Mouse (Mus musculus) liver, adult 10 weeks (tissue): ENCODE results near the gene Dnaja3. TPM values are rescaled to one million over a fixed set of nuclear protein-coding genes. Genes with fewer than 3 reads are reported as not detected.

Source experiments
- polyA plus RNA-seq: library from polyadenylated mRNA; stranded (reverse); fragments of 350-450 nt; fragmentation: Illumina TruSeq; extraction: RNeasy Lipid Tissue Mini Kit (QIAGEN cat#74804); gene quantifications from one replicate; pipeline ENCODE4 v1.2.3, GENCODE M21; 2014; ENCODE audit warnings: low read depth, low replicate concordance

Dnaja3 gene
- 45.1 TPM for polyA plus RNA-seq

DNA sequence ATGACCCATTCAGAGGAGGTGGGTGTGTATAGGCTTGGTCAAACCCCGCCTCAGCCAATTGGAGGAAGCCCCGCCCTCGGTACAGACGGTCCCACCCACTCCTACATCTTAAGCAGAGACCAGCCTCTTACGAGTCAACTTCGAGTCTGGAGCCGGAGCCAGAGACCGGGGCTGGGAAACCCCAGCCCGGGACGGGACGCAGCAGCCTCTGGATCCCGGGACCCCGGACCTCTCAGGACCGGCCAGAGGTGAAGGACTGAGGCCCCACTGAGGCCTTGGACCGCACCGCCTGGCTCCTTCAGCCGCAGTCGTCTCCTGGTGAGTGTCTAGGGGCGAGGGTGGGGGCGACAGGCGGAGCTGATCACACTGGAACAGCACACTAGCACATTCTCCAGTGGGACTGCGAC, at the start of gene Dnaja3, which contains the start of gene Vasn:
Gene Dnaja3 (plus strand): TSS at position 159 of the 407 bp plus-strand sequence.
Gene Vasn (plus strand): TSS at position 111 of the 407 bp plus-strand sequence.

DNA sequence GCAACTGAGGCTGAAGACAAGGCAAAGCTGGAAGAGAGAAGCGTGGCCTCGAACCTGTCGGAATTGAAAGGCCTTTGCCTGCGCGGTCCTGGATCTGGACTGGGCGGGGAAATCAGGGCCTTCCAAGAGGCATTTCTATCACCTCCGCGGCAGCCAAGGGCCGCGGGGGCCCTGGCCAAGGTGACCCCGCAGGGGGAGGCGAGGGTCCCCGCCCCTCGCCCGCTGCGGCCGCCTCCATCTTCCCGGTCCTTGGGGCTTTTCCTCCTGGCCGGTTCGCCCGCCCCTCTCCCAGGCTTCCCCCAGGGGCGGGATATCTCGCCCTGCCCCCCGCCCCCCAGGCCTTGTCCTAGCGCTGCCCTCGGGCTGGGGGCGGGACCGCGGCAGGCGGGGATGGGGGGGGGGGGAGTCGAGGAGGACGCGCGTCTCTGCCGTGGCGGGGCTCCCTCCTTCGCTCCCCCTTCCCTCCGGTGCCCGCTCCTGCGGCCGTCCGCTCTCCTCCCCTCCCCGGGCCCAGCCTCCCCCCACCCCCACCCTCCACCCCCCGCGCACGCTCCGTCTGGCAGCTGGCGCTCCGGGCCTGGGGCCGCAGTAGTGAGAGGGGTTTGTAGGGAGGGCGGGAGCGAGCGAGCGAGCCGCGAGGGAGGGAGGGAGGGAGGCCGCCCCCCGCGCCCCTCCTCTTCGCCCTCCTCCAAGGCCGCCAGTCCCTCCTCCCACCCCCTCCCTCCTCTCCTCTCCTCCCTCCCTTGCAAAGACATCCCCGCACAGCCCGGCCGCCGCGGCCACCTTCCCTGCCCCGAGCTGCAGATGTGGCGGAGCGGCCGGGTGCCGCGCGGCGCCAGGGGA, 45.6 kb upstream of the Dnaja3 start, which contains the start of gene Glis2:
Gene Glis2 (plus strand): TSS at position 743 of the 843 bp plus-strand sequence.

DNA sequence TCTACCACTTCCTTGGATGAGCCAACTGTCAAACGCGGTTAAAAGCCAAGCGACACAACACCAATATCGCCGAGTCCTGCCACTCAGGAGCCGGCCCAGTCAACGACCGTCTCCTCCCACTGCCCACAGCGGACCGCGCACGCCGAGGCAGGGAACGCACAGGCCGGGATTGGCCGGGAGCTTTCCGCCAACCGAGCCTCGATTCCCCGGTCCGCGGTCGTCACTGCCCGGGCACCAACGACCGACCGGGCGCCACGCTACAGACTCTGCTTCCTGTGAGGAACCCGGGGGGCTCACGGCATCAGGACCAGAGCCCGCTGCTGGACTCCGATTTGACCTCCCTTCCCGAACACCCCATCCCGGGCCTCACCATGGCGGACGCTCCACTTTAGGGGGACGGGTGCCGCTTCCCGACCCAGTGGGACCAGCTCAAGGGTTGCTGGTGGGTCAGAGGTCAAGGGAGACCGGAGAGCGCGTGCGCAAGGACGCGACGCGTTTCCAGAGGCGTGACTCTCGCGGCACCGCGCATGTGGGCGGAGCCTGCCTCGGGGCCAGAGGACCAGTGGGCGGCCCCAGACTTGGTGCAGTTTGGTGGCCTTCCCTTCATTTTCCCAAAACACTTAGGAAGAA, 15.2 kb upstream of the Dnaja3 start, which contains the start of gene Pam16:
Gene Pam16 (minus strand): TSS at position 508 of the 630 bp plus-strand sequence.

DNA sequence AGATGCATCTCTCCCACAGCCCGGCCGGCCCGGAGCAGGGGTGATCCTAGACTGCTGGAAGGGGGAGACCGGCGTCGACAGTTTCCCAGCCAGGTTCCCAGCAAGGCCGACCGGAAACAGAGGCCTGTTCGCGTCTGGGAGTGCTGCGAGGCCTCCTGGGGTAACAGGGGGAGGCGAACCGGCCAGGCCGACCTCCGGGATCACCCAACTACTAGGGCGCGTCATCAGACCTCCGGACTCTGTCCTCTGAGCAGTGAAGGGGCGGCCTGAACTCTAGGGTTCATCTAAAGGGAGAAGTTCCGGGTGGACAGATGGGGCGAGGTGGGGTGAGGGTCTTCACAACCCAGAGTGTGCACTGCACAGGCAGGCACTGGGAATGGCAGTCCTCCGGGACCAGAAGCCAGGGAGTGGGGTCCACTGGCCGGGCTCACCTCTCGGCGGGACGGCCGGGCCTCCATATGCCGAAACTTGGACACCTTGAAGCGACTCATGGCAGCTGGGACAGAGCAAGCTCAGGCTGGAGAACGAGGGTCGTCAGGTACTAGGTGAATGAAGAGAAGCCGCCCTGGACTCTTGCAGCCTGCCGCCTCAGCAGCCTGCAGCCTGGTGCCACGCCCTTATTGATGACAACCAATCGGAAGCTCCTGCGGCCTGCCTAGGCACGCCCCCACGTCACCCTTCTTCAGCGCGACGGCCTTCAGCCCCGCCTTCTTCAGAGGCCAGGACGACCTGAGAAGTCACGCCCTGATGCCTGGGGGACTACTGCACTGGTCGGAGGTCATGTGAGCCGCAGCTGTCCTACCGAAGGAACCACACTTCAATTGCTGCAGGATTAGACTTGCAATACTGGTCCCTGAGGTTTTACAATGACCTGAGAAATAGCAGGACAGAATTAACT, 39.6 kb downstream of the Dnaja3 start, which contains the start of gene Coro7:
Gene Coro7 (minus strand): TSS at position 657 of the 898 bp plus-strand sequence.

DNA sequence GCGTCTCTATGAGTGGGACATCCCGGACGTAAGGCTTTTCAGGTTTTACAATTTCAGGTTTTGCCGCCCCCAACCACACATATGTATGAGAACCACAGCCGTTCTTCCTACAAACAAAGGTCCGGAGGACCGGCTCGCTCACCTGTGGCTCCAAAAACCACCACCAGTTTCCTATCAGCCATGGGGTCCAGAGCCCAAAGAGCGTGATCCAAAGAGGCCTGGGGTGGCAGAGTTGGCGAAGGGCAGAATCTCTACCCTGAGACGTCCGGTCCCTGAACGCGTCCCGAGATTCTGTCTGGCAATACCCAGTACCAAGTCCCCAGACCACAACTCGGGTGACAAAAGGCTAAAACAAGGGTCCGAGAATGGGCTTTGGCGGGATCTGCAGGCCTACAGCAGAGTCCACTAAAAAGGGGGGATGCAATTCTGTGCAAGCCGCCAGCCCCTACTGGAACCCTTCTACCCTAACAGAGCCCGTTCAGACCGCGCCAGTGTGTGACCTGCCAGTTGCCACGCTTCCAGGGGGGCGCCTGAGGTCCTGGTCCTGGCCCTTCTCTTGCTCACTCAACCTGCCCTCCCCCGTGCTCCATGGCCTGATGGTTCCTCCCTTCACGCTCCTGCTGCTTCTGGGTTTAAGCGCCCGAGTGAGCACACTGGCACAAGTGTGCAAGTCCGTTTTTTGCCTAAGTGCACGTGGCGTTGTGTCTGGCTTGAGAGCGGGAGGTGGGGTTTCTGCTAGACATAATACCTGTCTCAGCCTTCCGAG, 79.1 kb downstream of the Dnaja3 start, which contains the start of gene Nmral1:
Gene Nmral1 (minus strand): TSS at position 604 of the 766 bp plus-strand sequence.

DNA sequence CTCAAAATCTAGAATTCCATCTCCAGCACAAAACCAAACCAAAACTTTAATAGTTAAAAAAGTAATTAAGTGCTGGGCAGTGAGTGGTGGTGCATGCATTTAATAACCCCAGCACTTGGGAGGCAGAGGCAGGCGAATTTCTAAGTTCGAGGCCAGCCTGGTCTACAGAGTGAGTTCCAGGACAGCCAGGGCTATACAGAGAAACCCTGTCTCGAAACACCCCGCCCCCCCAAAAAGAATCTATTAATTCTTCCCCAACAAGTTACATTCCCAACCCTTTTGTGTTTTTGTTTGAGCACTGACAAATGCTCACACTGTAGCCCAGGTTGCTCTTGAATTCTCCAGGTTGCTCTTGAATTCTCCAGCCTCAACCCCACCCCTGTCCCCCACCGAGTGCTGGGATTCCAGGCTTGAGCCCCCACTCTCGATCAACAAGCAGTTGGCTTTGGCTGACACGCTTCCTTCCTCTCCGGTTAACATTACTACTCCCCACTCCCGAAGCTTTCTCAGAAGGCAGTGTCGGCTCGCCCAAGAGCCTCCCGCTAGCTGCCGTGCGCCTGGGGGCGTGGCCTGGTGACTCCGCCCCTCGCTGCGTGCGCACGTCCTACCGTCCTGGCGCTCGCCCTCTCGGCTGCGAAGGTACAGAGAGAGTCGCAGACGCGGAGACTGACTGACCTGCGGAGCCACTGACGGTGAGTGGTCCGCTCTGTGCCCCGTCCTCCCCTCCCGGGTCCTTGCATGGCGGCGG, 86.2 kb downstream of the Dnaja3 start, which contains the start of gene Hmox2:
Gene Hmox2 (plus strand): TSS at position 582 of the 748 bp plus-strand sequence.

Other genes starting within 250 kb of the Dnaja3 start
- 1.8 TPM for gene Adcy9, start 219.5 kb upstream of the Dnaja3 start, polyA plus RNA-seq
- gene Srl, start 98.2 kb upstream of the Dnaja3 start, polyA plus RNA-seq, result 0.69 TPM
- 1.2 TPM for gene Tfap4, start 80.1 kb upstream of the Dnaja3 start, polyA plus RNA-seq
- gene Glis2, start 45.3 kb upstream of the Dnaja3 start, polyA plus RNA-seq, result 0.13 TPM
- 13.7 TPM for gene Pam16, start 15.0 kb upstream of the Dnaja3 start, polyA plus RNA-seq
- gene Vasn, start within 50 bp of the Dnaja3 start, polyA plus RNA-seq, result 0.56 TPM
- 1.8 TPM for gene Coro7, start 39.8 kb downstream of the Dnaja3 start, polyA plus RNA-seq
- 1.2 TPM for gene Nmral1, start 79.4 kb downstream of the Dnaja3 start, polyA plus RNA-seq
- gene Hmox2, start 86.4 kb downstream of the Dnaja3 start, polyA plus RNA-seq, result 49.5 TPM
- gene Cdip1, start 150.3 kb downstream of the Dnaja3 start, polyA plus RNA-seq, result 35.6 TPM
- gene 4930562C15Rik, start 195.4 kb downstream of the Dnaja3 start, polyA plus RNA-seq, result not detected
- gene Ubald1, start 240.3 kb downstream of the Dnaja3 start, polyA plus RNA-seq, result 1.2 TPM
- 6.2 TPM for gene Mgrn1, start 246.3 kb downstream of the Dnaja3 start, polyA plus RNA-seq